In genomic region chr10:9901697-9902239, GRCm38 (mm10) we compare ENCODE assay signal across 8 mouse cellular contexts. TPM values are rescaled to one million over a fixed set of nuclear protein-coding genes. Genes with fewer than 3 reads are reported as not detected.
A peak's percentile ranks its signal among the peaks of the same experiment; 100 is the strongest.
DNase-seq lines count a peak whose midpoint lies in the region; ATAC-seq and TF ChIP-seq lines count a peak whose summit lies in the region.

No protein-coding gene starts in this region.

- peak; percentile 89 for ATAC-seq in Patski
- peak; percentile 92 for ATAC-seq in hindbrain, embryonic 14.5 days (ENCODE audit: low FRiP score)

- peak overlapping the region; percentile 96 for H3K27ac ChIP-seq in hindbrain, embryonic 14.5 days

- DNase-seq in Patski (ENCODE audit: low read depth, low spot score): peak; percentile 59
- peak; percentile 77 to 83 for DNase-seq in cerebellum, postnatal 14 days
- peak; percentile 52 to 64 for DNase-seq in frontal cortex, postnatal 25 days (ENCODE audit: low spot score in 2 of 2)
- DNase-seq in hindbrain, embryonic 14.5 days (ENCODE audit: low spot score): peak; percentile 89
- DNase-seq in layer of hippocampus, postnatal 36 days: peak; percentile 78 to 82
- peak; percentile 96 for DNase-seq in lung, postnatal 36 days
- DNase-seq in retina, postnatal 1 day: peak; percentile 95
- DNase-seq in urinary bladder, adult 18-20 months (ENCODE audit: low spot score in 2 of 2): peak; percentile 55 to 78

- H3K9ac ChIP-seq in hindbrain, embryonic 14.5 days: peak overlapping the region; percentile 87

- peak overlapping the region; percentile 88 for H3K4me2 ChIP-seq in hindbrain, embryonic 14.5 days (replicated peaks)

- TF ChIP-seq CTCF in Patski (IDR thresholded peaks at IDR 0.05): no peak

- CTCF ChIA-PET in Patski (lab: Charles Lee): no interaction called here

- H3K4me1 ChIP-seq in hindbrain, embryonic 14.5 days (replicated peaks; ENCODE audit: control insufficient read depth, insufficient read depth, low read length): peaks cover 24% of the 10 kb centered on the region

- H3K27me3 ChIP-seq in Patski: no peaks in the 10 kb centered on the region
- H3K27me3 ChIP-seq in hindbrain, embryonic 14.5 days (ENCODE audit: control insufficient read depth, insufficient read depth, low read length): no peaks in the 10 kb centered on the region

- no peaks in the 10 kb centered on the region for H3K36me3 ChIP-seq in hindbrain, embryonic 14.5 days (replicated peaks; ENCODE audit: control insufficient read depth, insufficient read depth)

- in situ Hi-C loops in Patski (cut with MboI; ENCODE audit: low pct_unique_long_range_greater_than_20kb): no loop called here

- POLR2A ChIA-PET in Patski (lab: Charles Lee): interaction anchor here (0.6 to 0.9 kb wide), 2 partner anchors 94 to 97 kb away, joined by 3 read pairs; no protein-coding TSS in a partner anchor

- under 1% methylated on average over 16 of the region's 16 CpGs for WGBS in hindbrain, embryonic 14.5 days

- no peaks in the 10 kb centered on the region for H3K9me3 ChIP-seq in hindbrain, embryonic 14.5 days (ENCODE audit: control insufficient read depth, low read length)

- peak overlapping the region; percentile 73 for H3K4me3 ChIP-seq in hindbrain, embryonic 14.5 days (replicated peaks; ENCODE audit: low read length)

RNA-seq across cellular contexts. Expression of gene Stxbp5, which starts 0.9 kb away (rescaled TPM):
- polyA plus RNA-seq in Patski (2021): 13.4 TPM
- 14.0 and 14.3 TPM in 2 replicates for polyA plus RNA-seq in hindbrain, embryonic 14.5 days (2014; fragmentation: Nextera tagmentation; extraction: Ambion mirVana)
- 100 to 1,000 TPM; 113 to 116 TPM for total RNA-seq in layer of hippocampus, postnatal 36 days (2021)

Comparison
In these comparisons a context has a peak if more than half of its experiments do, and no peak if none do; other contexts are left out.
1. Peak in every context shown above with its lines: DNase-seq, ATAC-seq, H3K4me3 ChIP-seq and H3K27ac ChIP-seq.